Mouse (Mus musculus) embryonic facial prominence, embryonic 10.5 days (tissue): Measurements from ENCODE around the gene Pou2f1. TPM values are rescaled to one million over a fixed set of nuclear protein-coding genes. Genes with fewer than 3 reads are reported as not detected.

ENCODE experiments used
- DNase-seq: peaks from one replicate; pipeline ENCODE4 v3.0.0-alpha.2; 2017; ENCODE audit warnings: low spot score
- H3K27ac ChIP-seq: fragments of 300-500 bp; sonication (generic); replicated peaks from 2 replicates; pipeline ENCODE4 v1.5.1; 2016; ENCODE audit warnings: mild to moderate bottlenecking
- H3K27me3 ChIP-seq: fragments of 300-500 bp; sonication (generic); replicated peaks from 2 replicates; pipeline ENCODE4 v1.6.1; 2016; ENCODE audit warnings: low read depth, mild to moderate bottlenecking; ENCODE audit not compliant: poor library complexity, severe bottlenecking
- H3K36me3 ChIP-seq: fragments of 300-500 bp; sonication (generic); replicated peaks from 2 replicates; pipeline ENCODE4 v1.6.1; 2016; ENCODE audit warnings: mild to moderate bottlenecking, moderate library complexity
- H3K4me1 ChIP-seq: fragments of 300-500 bp; sonication (generic); 2 replicates; pipeline ENCODE4 v1.6.1; 2016
- H3K4me3 ChIP-seq: fragments of 300-500 bp; sonication (generic); 2 replicates; pipeline ENCODE4 v1.5.1; 2016; ENCODE audit warnings: mild to moderate bottlenecking, moderate library complexity
- H3K9me3 ChIP-seq: fragments of 300-500 bp; sonication (generic); 2 replicates; pipeline ENCODE4 v1.6.1; 2016; ENCODE audit warnings: mild to moderate bottlenecking
- WGBS: fragments of 180-500 bp; shearing (Covaris S2); methylation state at CpG from one replicate; pipeline ENCODE4 v1.1.7; 2016; 5-methylcytosine and 5-hydroxymethylcytosine counted together
- polyA plus RNA-seq: library from polyadenylated mRNA; unstranded; fragments of >200 nt; fragmentation: Nextera tagmentation; extraction: Ambion mirVana; gene quantifications from 2 replicates; pipeline ENCODE4 v1.2.1, GENCODE M21; 2016

Gene Pou2f1
- polyA plus RNA-seq, 1 experiment from 2014 or later = 28.1 TPM

DNA sequence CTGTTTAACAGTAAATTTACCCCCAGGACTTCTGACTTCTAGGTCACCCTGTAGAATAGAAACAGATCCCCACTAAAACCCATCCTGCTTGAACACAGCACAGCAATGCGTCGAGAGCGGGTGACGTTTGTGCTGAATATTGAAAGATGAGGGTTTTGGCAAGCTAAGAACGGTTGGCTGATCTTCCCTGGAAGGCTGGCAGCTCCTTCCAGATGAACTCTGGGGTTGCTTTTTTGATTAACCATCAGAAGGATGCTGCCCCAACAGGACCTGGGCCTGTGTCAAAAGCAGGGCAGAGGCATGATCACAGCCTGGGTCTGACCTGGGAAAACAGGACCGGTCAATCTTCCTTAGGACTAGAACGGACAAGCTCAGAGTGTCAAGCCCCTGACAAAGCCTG is 160.3 kb downstream of the Pou2f1 start:
- WGBS = 46% methylated on average over 7 of the region's 7 CpGs
- Histone ChIP-seq H3K4me1 (peaks cover 66% of the 10 kb centered on the region), H3K27ac (peak overlapping the region; percentile 26), H3K4me3 (no peak overlapping the region), H3K9me3 (no peaks in the 10 kb centered on the region), H3K36me3 (no peaks in the 10 kb centered on the region), H3K27me3 (peaks cover 91% of the 10 kb centered on the region)
- DNase-seq = no peak

DNA sequence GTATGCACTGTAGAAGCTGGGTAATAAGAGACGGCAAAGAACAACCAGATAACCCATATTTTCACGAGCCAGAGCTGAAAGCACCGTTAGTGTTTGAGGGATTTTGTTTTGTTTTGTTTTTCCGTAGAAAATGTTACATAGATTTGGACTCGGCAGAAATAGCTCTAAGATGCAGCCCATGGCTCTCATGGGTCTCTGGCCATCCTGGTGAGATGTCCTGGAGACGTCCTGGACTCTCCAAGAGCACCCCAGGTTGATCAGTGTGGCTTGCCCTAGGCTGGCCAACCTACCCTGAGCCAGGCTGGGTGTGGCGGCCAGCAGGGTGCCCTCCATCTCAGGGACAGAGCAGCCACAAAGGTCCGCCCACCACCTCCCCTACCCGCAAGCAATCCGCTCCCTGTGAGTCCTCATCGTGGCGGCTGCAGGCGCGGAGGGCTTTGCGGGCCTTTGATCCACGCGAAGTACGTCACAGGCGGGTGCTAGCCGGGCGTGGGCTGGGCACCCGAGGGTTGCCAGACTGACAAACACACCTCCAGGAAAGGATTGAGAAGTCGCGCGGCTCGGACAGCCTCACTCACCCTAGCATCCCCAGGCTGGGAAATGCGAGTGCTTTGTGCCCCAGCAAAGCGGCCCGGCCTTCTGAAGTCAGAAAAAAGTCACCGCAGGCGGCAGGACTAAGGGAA is 161.8 kb downstream of the Pou2f1 start:
- peak overlapping the region; percentile 84 for H3K27ac ChIP-seq
- H3K36me3 ChIP-seq = no peaks in the 10 kb centered on the region
- peaks cover 82% of the 10 kb centered on the region for H3K27me3 ChIP-seq
- H3K4me1 ChIP-seq = peaks cover 77% of the 10 kb centered on the region
- WGBS = 8% methylated on average over 31 of the region's 31 CpGs
- H3K4me3 ChIP-seq = peak overlapping the region; percentile 59
- DNase-seq = peak; percentile 63
- H3K9me3 ChIP-seq = no peaks in the 10 kb centered on the region

DNA sequence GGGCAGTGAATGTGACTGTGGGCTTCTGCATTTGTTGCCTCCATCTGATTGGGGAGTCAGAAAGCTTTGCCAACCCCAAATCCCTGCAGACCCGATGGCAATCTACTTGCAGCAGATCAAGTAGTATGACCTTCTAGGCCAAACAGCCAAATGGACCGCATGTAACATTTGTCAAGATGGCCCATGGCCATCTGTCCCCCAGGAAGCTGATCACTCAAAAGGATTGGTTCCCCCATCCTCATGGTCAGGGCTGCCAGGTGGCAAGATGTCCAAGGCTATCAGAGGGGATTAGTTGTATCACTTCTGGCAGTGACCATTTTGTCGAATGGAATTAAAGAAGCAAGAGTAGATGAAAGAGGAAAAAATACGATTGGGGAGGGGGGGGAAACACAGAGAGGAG is 163.3 kb downstream of the Pou2f1 start:
- 80% methylated on average over 4 of the region's 4 CpGs for WGBS
- Histone ChIP-seq H3K4me3 (no peak overlapping the region), H3K4me1 (peaks cover 71% of the 10 kb centered on the region), H3K27ac (no peak overlapping the region), H3K9me3 (no peaks in the 10 kb centered on the region), H3K27me3 (peaks cover 69% of the 10 kb centered on the region), H3K36me3 (no peaks in the 10 kb centered on the region)
- DNase-seq = no peak

DNA sequence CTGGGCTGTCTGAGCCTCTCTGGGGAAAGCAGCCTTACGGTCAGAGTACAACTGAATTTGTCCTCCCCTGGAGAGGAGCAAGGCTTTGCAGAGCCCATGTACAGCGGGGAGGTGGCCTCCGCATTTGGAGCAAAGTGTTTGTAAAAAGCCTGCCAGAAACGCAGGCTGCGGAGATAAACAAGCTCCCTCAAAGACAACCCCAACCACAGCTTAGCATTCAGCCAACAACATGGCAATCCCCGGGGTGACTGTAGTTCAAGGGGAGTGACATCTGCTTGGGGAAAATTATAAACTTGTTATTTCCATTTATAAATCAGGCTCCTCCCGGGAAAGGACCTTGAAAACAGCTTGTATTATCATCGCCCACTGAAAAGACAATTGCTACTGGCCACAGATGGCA is 164.9 kb downstream of the Pou2f1 start:
- Histone ChIP-seq H3K27ac (peak overlapping the region; percentile 78), H3K9me3 (no peaks in the 10 kb centered on the region), H3K4me3 (no peak overlapping the region), H3K27me3 (peaks cover 63% of the 10 kb centered on the region), H3K4me1 (peaks cover 64% of the 10 kb centered on the region), H3K36me3 (no peaks in the 10 kb centered on the region)
- 33% methylated on average over 8 of the region's 8 CpGs for WGBS
- no peak for DNase-seq

GRCm38 (mm10) chr1:165836461-165836860 is 166.0 kb downstream of the Pou2f1 start:
- H3K27ac ChIP-seq = peak overlapping the region; percentile 78
- peaks cover 57% of the 10 kb centered on the region for H3K4me1 ChIP-seq
- DNase-seq = peak; percentile 67
- 14% methylated on average over 6 of the region's 6 CpGs for WGBS
- H3K9me3 ChIP-seq = no peaks in the 10 kb centered on the region
- peaks cover 54% of the 10 kb centered on the region for H3K27me3 ChIP-seq
- H3K36me3 ChIP-seq = no peaks in the 10 kb centered on the region
- H3K4me3 ChIP-seq = no peak overlapping the region

GRCm38 (mm10) chr1:165834633-165834975 is 167.9 kb downstream of the Pou2f1 start:
- no peak for DNase-seq
- peak overlapping the region; percentile 31 for H3K27ac ChIP-seq
- peaks cover 44% of the 10 kb centered on the region for H3K4me1 ChIP-seq
- H3K9me3 ChIP-seq = no peaks in the 10 kb centered on the region
- 28% methylated on average over 12 of the region's 12 CpGs for WGBS
- H3K4me3 ChIP-seq = peak overlapping the region; percentile 41
- H3K36me3 ChIP-seq = no peaks in the 10 kb centered on the region
- peaks cover 35% of the 10 kb centered on the region for H3K27me3 ChIP-seq

- Histone ChIP-seq H3K9me3 (no peaks in the 10 kb centered on the region), H3K4me3 (peak overlapping the region; percentile 41), H3K4me1 (peaks cover 44% of the 10 kb centered on the region), H3K27me3 (peaks cover 30% of the 10 kb centered on the region), H3K27ac (peak overlapping the region; percentile 31), H3K36me3 (no peaks in the 10 kb centered on the region)
- peak; percentile 27 for DNase-seq
- WGBS = 18% methylated on average over 17 of the region's 17 CpGs
Observed at GRCm38 (mm10) chr1:165833910-165834632, 168.4 kb downstream of the Pou2f1 start.

- no peaks in the 10 kb centered on the region for H3K9me3 ChIP-seq
- no peak overlapping the region for H3K27ac ChIP-seq
- no peak for DNase-seq
- no peaks in the 10 kb centered on the region for H3K36me3 ChIP-seq
- H3K27me3 ChIP-seq = peaks cover 24% of the 10 kb centered on the region; the same call in 1 of the 2 replicates
- peaks cover 44% of the 10 kb centered on the region for H3K4me1 ChIP-seq
- WGBS = 34% methylated on average over 4 of the region's 4 CpGs
- H3K4me3 ChIP-seq = no peak overlapping the region
Observed at GRCm38 (mm10) chr1:165833244-165833643, 169.2 kb downstream of the Pou2f1 start.

- Histone ChIP-seq H3K4me1 (peaks cover 17% of the 10 kb centered on the region), H3K4me3 (no peak overlapping the region), H3K27ac (no peak overlapping the region), H3K27me3 (peaks cover 12% of the 10 kb centered on the region; the same call in 1 of the 2 replicates), H3K36me3 (no peaks in the 10 kb centered on the region), H3K9me3 (no peaks in the 10 kb centered on the region)
- WGBS = 92% methylated on average over 5 of the region's 5 CpGs
- DNase-seq = no peak
Observed at GRCm38 (mm10) chr1:165829890-165830289, 172.6 kb downstream of the Pou2f1 start.

DNA sequence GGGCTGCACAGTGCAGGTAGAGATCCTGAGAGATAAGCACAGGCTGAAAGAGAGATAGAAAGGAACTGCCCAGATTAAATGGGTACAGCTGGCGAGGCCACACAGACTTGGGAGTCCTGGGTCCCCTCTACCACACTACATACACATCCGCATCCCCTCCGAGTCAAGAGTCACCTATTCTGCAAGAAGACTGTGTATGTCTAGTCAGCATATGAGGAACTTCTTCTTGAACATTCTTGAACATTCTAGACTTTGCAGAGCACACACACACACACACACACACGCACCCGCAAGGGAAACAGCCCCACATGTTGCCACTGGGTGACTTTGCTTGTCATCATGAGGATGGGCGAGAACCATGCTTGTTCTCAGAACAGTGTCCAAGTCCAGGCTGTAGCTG is 173.9 kb downstream of the Pou2f1 start:
- Histone ChIP-seq H3K9me3 (no peaks in the 10 kb centered on the region), H3K4me3 (no peak overlapping the region), H3K27ac (no peak overlapping the region), H3K27me3 (peaks cover 8% of the 10 kb centered on the region; the same call in 1 of the 2 replicates), H3K4me1 (peaks cover 4% of the 10 kb centered on the region; the same call in 1 of the 2 replicates), H3K36me3 (no peaks in the 10 kb centered on the region)
- no peak for DNase-seq
- 90% methylated on average over 6 of the region's 6 CpGs for WGBS

- no peaks in the 10 kb centered on the region for H3K36me3 ChIP-seq
- no peaks in the 10 kb centered on the region for H3K9me3 ChIP-seq
- WGBS = 88% methylated on average over 5 of the region's 5 CpGs
- no peak overlapping the region for H3K27ac ChIP-seq
- H3K4me3 ChIP-seq = no peak overlapping the region
- no peak for DNase-seq
- H3K27me3 ChIP-seq = peaks cover 5% of the 10 kb centered on the region; the same call in 1 of the 2 replicates
- peaks cover 3% of the 10 kb centered on the region; the same call in 1 of the 2 replicates for H3K4me1 ChIP-seq
Observed at GRCm38 (mm10) chr1:165828173-165828572, 174.3 kb downstream of the Pou2f1 start.

DNA sequence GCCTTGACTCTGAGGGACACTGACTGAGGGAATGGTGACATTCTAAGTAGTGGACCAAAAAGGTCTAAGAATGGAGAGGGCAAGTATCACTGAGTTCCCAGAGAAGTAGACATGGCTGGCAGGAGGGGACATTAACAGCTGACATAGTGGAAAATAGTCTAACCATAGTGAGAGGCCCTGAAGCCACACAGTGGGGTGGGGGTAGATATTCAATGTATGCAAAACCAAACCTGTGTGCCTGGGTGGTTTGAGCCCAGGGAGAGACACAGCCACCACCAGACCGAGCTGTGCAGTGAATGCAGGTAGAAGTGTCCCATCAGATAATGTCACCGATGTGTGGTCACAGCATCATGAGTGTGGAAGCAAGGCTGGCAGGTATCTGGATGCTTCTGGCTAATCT is 180.4 kb downstream of the Pou2f1 start:
- Histone ChIP-seq H3K36me3 (no peaks in the 10 kb centered on the region), H3K9me3 (no peaks in the 10 kb centered on the region), H3K4me1 (peaks cover 27% of the 10 kb centered on the region), H3K27me3 (peaks cover 30% of the 10 kb centered on the region), H3K27ac (no peak overlapping the region), H3K4me3 (no peak overlapping the region)
- no peak for DNase-seq
- 82% methylated on average over 2 of the region's 2 CpGs for WGBS

DNA sequence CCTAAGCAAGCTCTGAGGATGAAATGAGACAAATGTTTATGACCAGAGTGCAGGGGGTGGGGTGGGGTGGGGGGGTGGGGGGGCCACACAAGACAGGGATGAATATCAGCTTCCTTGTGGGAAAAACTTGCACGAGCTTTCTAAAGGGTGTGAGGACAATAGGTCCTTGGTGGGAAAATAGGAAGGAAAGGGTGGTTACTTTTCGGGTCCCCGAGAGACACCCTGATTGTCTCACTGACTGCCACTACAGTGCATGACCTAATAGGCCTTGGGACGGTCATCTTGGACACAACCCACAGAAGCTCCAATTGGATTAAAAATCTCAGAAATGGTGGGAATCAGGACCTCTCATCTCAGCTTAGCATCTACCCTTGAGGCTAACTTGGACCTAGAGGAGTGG is 183.3 kb downstream of the Pou2f1 start:
- no peaks in the 10 kb centered on the region for H3K36me3 ChIP-seq
- H3K27me3 ChIP-seq = peaks cover 48% of the 10 kb centered on the region
- H3K4me3 ChIP-seq = no peak overlapping the region
- peaks cover 49% of the 10 kb centered on the region for H3K4me1 ChIP-seq
- no peak for DNase-seq
- no peaks in the 10 kb centered on the region for H3K9me3 ChIP-seq
- H3K27ac ChIP-seq = peak overlapping the region; percentile 24; the same call in 1 of the 2 replicates
- 83% methylated on average over 4 of the region's 4 CpGs for WGBS
